In the genomic region with DNA sequence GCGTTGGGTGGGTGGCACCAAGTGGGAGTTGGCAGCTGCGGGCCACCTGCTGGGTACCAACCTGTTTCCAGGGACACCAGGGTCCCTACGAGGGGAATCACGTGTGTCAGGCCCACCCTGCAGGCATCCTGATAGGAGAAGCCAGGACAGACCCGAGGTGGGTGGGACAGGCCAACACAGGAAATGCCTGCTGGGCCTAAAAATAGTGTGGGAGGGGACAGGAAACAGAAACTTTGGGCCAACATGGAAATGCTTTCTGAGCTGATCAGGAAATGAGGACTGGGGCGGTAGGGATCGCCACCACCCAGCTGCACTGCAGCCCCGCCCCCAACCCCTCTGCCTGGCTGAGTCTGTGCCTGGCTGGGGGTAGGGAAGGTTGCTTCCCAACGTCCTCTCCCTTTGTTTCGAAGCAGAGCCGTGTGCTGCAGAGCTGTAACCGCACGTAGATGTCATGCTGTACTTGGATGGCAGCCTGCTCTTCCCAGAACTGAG, we compare ENCODE assay signal across 8 mouse cellular contexts.
DNase-seq lines count a peak whose midpoint lies in the region; ATAC-seq and TF ChIP-seq lines count a peak whose summit lies in the region.

No protein-coding gene starts in this region.

- H3K9me3 ChIP-seq in hindbrain, embryonic 16.5 days (ENCODE audit: control insufficient read depth, low read length): no peaks in the 10 kb centered on the region
- H3K9me3 ChIP-seq in liver, embryonic 11.5 days (ENCODE audit: control insufficient read depth, low read length): no peaks in the 10 kb centered on the region; the same call in 1 of the 2 replicates

- 26% methylated on average over 13 of the region's 13 CpGs for WGBS in hindbrain, embryonic 16.5 days
- WGBS in liver, embryonic 11.5 days: 13% methylated on average over 13 of the region's 13 CpGs
- WGBS in thymus, adult 2 months: 11% methylated on average over 13 of the region's 13 CpGs

- peaks cover 3% of the 10 kb centered on the region; the same call in 1 of the 2 replicates for H3K4me1 ChIP-seq in hindbrain, embryonic 16.5 days (ENCODE audit: control insufficient read depth, insufficient read depth, low read depth, low read length)
- peaks cover 45% of the 10 kb centered on the region for H3K4me1 ChIP-seq in liver, embryonic 11.5 days (replicated peaks; ENCODE audit: control insufficient read depth, insufficient read depth, low read length)
- peaks cover 8% of the 10 kb centered on the region for H3K4me1 ChIP-seq in thymus, adult 2 months (replicated peaks; ENCODE audit: control insufficient read depth, insufficient read depth, low read length)

- peak overlapping the region; percentile 41 for H3K4me3 ChIP-seq in gastrocnemius, adult 2 months
- no peak overlapping the region for H3K4me3 ChIP-seq in hindbrain, embryonic 16.5 days (ENCODE audit: low read length)
- H3K4me3 ChIP-seq in liver, embryonic 11.5 days (ENCODE audit: low read depth, low read length): no peak overlapping the region
- H3K4me3 ChIP-seq in thymus, adult 2 months (ENCODE audit: control insufficient read depth, insufficient read depth, low read length): no peak overlapping the region

- no peak for TF ChIP-seq POLR2A in thymus, adult 2 months (IDR thresholded peaks at IDR 0.05; ENCODE audit: control insufficient read depth, extremely low read depth, insufficient read depth, low read length, poor library complexity)

- no peak for TF ChIP-seq CTCF in gastrocnemius, adult 2 months (IDR thresholded peaks at IDR 0.05)
- TF ChIP-seq CTCF in thymus, adult 2 months (IDR thresholded peaks at IDR 0.05; ENCODE audit: borderline replicate concordance, control insufficient read depth, extremely low read depth, insufficient read depth, low read length, poor library complexity): no peak

- no peaks in the 10 kb centered on the region for H3K27me3 ChIP-seq in hindbrain, embryonic 16.5 days (replicated peaks; ENCODE audit: control insufficient read depth, insufficient read depth, low read length)
- H3K27me3 ChIP-seq in liver, embryonic 11.5 days (replicated peaks; ENCODE audit: control insufficient read depth, insufficient read depth, low read length): no peaks in the 10 kb centered on the region
- no peaks in the 10 kb centered on the region for H3K27me3 ChIP-seq in thymus, adult 2 months (ENCODE audit: control insufficient read depth, insufficient read depth, low read length)

- H3K9ac ChIP-seq in hindbrain, embryonic 16.5 days (ENCODE audit: low read depth, low read length): no peak overlapping the region
- H3K9ac ChIP-seq in liver, embryonic 11.5 days (ENCODE audit: low read depth, low read length): peak overlapping the region; percentile 59

- peak; percentile 51 for ATAC-seq in hindbrain, embryonic 16.5 days
- peak; percentile 70 for ATAC-seq in liver, embryonic 11.5 days (replicated peaks; ENCODE audit: low FRiP score)

- H3K36me3 ChIP-seq in hindbrain, embryonic 16.5 days (ENCODE audit: control insufficient read depth, insufficient read depth, low read length): no peaks in the 10 kb centered on the region
- no peaks in the 10 kb centered on the region for H3K36me3 ChIP-seq in liver, embryonic 11.5 days (ENCODE audit: control insufficient read depth, insufficient read depth, low read length)
- H3K36me3 ChIP-seq in thymus, adult 2 months (ENCODE audit: control insufficient read depth, insufficient read depth, low read length): no peaks in the 10 kb centered on the region

- H3K27ac ChIP-seq in gastrocnemius, adult 2 months: peak overlapping the region; percentile 83
- no peak overlapping the region for H3K27ac ChIP-seq in hindbrain, embryonic 16.5 days (ENCODE audit: low read depth, low read length)
- H3K27ac ChIP-seq in liver, embryonic 11.5 days (ENCODE audit: low read depth, low read length): peak overlapping the region; percentile 85
- H3K27ac ChIP-seq in thymus, adult 2 months (ENCODE audit: control insufficient read depth, insufficient read depth, low read length): no peak overlapping the region

- DNase-seq in cerebellum, postnatal 14 days: peak; percentile 13 to 30
- no peak for DNase-seq in cerebellum, adult 9-10 months
- DNase-seq in adrenal gland, adult 18-20 months (ENCODE audit: low spot score in 2 of 2): peak; percentile 26 to 43
- DNase-seq in gastrocnemius, adult 2 months: peak; percentile 69
- DNase-seq in liver, embryonic 11.5 days (ENCODE audit: low spot score): peak; percentile 71
- DNase-seq in thymus, adult 2 months: peak; percentile 25
- DNase-seq in frontal cortex, postnatal 36 days (ENCODE audit: low spot score in 2 of 2): no peak

- intact Hi-C loops in gastrocnemius, adult 2 months (cut with DNase I): no loop called here

- no peak overlapping the region; the same call in 1 of the 2 replicates for H3K4me2 ChIP-seq in hindbrain, embryonic 16.5 days (ENCODE audit: low read length)
- peak overlapping the region; percentile 58 for H3K4me2 ChIP-seq in liver, embryonic 11.5 days

Comparison
In these comparisons a context has a peak if more than half of its experiments do, and no peak if none do; other contexts are left out.
1. DNase-seq: peak in cerebellum, postnatal 14 days (2 of 2), adrenal gland, adult 18-20 months (2 of 2), gastrocnemius, adult 2 months (single experiment), liver, embryonic 11.5 days (single experiment) and thymus, adult 2 months (single experiment); none in cerebellum, adult 9-10 months (single experiment) and frontal cortex, postnatal 36 days (0 of 2).
2. H3K27ac ChIP-seq: peak in gastrocnemius, adult 2 months (single experiment) and liver, embryonic 11.5 days (single experiment); none in hindbrain, embryonic 16.5 days (single experiment) and thymus, adult 2 months (single experiment).